Mouse (Mus musculus): ENCODE data around the gene Gm20532.

DNA sequence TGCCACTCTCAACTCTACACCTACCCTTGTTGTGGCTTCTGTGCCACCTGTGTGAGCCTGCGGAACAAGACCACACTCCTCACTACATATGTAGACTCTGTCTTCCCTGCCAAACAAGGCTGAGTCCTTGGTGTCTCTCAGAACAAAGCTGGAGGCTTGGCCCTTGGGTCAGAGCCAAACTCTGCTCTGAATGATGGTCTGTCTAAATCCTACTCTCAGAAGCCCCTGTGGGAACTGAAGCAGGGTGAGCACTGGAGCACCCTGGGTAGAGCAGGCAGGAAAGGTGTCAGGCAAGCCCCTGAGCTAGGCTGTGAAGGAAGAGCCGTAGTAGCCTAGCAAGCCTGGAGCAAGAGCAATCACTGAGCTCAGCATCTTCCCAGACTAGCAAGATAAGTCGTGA is 36.2 kb upstream of the Gm20532 start:
- TF ChIP-seq FLI1 (IDR thresholded peaks at IDR 0.05; ENCODE audit: low read length): no peak
- TF ChIP-seq GATA1 (IDR thresholded peaks at IDR 0.05; ENCODE audit: borderline replicate concordance, low read length): no peak

Measured in megakaryocyte, embryonic 14.5 days (primary cell).